Mouse (Mus musculus): ENCODE measurements at regions not wholly inside any gene's neighbourhood (a gene's known extent, or its start where the extent isn't known, plus 50 kb on each side); places are given as distances from the start of the nearest gene placed in this dataset.

- intact Hi-C loops (cut with DNase I): no loop called here
- DNase-seq: no peak
These were observed 224.6 kb upstream of the Ajap1 start for GRCm38 (mm10) chr4:153707218-153707617.

- intact Hi-C loops (cut with DNase I): no loop called here
- DNase-seq: no peak
These were observed 232.5 kb upstream of the Ajap1 start for GRCm38 (mm10) chr4:153714995-153715645.

DNA sequence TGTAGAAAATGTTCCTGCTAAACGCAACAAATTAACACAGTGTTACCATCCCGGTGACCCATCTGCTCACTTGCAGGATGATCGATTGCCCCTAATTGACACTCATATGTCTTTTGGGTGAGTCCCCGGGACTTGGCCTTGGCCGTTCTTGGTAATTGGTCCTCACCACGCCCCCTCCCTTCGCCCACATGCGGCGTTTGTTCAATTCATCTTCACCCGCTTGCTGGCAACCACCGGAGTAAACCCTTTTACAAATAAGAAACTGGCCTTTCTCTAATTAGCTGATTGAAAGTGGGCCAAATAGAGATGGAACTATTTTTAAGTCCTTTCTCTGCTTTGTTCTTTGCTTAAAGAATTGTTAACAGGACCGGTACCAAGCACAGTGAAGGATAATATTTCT, 234.7 kb upstream of the Ajap1 start:
- no peak for DNase-seq
- intact Hi-C loops (cut with DNase I): no loop called here

GRCm38 (mm10) chr4:153724045-153724444, 233.0 kb upstream of the A430005L14Rik start:
- no peak for DNase-seq
- intact Hi-C loops (cut with DNase I): no loop called here

DNA sequence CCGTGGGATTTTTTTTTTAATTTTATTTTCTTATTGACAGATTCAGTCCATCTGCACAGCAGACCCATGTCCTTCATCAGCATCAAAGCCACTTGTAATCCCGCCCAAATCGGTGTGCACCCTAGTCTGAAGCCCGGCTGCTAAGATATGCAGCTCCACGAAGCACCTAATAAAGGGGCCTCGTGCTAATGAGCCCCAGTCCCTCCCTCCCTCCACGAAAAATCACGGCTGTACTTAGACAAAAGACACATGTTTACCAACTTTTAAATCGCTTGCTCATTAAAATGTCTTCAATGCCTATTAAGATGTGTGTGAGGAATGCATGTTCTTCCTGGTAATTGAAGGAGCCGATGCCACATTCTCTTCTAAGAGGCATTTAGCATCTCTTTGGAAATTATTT, 229.8 kb upstream of the A430005L14Rik start:
- DNase-seq: no peak
- intact Hi-C loops (cut with DNase I): no loop called here

DNA sequence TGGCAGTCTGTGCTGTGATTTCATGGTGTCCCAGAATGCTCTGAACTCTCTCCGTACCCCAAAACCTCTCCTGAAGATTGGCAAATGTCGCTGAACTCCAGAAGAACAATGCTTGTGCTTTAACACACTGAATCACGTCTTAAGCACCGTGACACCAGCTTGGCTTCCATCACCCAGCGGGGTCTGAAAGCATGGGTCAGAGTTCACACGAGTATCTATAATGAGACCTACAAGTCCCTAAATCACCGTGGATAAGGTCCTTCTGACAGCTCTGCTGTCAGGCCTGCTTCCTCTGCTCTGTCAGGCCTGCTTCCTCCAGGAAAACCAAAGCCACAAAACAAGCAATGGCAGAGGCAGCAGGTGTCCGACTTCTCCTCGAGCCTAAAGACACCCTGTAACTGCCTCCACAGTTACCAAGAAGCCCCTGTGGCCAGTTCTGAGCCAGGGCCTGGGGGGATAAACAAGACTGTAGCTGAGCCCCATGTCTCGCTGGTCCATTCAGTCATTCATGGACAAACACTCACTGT, 229.1 kb upstream of the A430005L14Rik start:
- DNase-seq: no peak
- intact Hi-C loops (cut with DNase I): no loop called here

DNA sequence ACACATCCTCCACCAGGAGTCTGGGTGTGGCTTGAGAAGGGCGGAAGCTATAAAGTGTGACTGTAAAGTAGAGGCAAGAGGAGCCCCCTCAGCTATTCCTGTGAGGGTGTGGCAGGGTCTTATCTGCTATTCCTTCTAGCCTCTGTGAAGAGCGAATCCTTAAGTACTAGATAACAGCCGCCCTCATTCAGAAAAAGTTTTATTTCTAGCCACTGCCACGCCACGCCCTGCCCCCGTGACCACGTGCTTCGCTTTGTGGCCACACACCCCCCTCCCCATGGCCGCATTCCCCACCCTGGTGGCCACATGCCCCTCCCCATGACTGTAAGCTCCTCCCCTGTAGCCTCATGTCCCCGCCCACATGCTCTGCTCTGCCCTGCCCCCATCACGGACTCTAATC, 218.9 kb upstream of the A430005L14Rik start:
- DNase-seq: no peak
- intact Hi-C loops (cut with DNase I): no loop called here

DNA sequence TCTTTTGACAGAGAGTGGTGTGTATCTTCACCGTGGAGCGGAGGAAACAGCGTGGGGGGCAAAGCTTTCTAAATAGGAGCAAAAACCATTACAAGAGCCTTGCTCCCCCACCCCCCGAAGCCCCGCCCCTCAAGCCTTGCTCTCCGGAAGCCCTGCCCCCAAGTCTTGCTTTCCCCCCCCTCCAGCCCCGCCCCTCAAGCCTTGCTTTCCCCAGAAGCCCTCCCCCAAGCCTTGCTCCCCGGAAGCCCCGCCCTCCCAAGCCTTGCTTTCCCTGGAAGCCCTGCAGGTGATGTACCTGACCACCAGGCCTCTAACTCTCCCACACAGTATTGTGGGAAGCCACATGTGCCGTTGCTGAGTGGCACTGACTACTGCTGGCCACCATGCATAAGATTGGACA, 214.8 kb upstream of the A430005L14Rik start:
- intact Hi-C loops (cut with DNase I): no loop called here
- no peak for DNase-seq

- no peak for DNase-seq
- intact Hi-C loops (cut with DNase I): no loop called here
These were observed 204.2 kb upstream of the A430005L14Rik start for GRCm38 (mm10) chr4:153752791-153753190.

DNA sequence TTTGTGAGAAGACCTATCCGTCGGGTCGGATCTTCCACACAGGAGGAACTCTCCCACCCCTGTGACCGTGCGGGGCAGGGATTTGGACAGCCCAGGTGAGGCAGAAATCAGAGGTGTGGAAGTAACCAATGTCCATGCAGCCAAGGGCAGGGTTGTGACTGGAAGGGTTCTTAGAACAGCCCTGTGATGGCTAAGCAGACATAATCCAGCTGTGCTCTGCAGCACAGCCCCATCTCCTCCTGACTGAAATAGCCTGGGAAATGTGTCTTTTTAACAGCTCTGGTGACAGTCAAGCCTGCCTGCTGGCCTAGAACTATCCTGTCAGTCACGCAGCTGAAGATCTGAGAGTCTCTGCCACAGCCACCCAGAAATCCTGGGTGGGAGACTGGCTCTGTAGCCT, 198.7 kb upstream of the A430005L14Rik start:
- no peak for DNase-seq

DNA sequence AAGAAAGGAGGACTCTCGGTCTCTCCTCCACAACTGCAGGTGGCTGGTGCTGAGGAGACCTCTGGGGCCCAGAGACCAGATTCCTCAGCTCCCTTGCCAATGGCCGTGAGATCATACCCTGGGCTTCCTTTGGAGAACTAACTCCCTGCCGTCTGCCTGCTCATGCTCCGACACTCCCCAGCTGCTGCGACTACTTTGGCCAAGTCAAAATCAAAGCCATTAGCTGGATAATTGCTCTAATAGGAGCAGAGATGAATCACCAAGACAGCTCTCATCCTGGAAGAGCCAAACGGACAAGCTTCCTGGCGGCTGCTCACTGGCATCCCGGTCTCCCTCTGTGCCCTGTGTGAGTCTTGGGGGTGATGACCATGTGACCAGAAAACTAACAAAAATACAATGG, 198.3 kb upstream of the A430005L14Rik start:
- no peak for DNase-seq
- intact Hi-C loops (cut with DNase I): no loop called here

More for the DNA sequence above, 198.7 kb upstream of the A430005L14Rik start:
- intact Hi-C loops (cut with DNase I): no loop called here

DNA sequence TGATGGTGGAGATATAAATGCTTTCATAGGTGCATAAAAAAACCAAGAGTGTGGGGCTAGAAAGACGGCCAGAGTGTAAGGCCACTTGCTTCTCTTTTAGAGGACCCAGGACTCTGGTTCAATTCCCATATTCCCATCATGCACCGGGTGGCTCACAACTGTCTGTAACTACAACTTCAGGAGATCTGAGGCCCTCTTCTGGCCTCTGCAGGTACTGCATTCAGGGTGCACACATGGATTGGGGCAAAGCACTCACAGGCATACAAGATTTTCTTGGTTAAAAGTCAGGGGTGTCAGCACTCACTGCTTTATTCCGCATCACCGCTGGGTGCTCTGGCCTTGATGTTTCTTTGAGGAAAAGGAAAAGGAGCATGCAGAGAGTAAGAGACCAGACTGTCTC, 196.1 kb upstream of the A430005L14Rik start:
- DNase-seq: no peak
- intact Hi-C loops (cut with DNase I): no loop called here

DNA sequence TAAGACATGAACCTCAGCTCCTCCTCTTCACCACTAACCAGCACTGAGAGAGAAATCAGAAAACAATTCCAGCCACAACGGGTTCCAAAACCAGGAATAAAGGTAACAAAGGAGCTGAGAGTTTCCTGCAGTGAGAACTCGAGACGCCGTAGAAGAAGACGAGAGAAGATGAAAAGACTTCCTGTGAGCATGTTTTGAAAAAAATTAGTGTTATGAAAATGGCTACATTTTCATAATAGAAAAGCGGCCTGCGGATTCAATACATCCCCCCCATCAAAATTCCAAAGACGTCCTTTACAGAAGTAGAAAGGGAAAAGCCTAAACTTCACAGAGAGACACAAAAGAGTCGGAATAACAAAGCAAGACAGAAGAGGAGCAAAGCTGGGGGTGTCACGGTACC, 193.6 kb upstream of the A430005L14Rik start:
- DNase-seq: no peak
- intact Hi-C loops (cut with DNase I): no loop called here

DNA sequence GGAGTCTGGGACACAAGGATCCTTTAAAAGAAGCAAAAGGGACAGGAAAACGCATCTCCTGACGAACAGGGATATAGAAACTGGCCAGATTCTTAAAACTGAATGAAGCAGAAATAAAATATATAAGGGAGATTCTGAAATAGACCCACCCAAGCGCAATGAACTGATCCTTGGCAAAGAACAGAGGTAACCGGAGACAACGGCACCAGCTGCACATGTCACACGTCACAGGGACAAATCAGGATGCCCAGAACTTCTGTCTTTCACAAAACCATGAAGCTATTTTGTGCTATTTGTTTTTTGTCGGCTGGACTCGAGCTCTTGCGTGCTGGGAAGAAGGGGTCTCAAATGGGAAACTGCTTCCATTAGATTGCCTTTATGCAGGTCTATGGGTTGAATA, 189.3 kb upstream of the A430005L14Rik start:
- intact Hi-C loops (cut with DNase I): no loop called here
- no peak for DNase-seq

DNA sequence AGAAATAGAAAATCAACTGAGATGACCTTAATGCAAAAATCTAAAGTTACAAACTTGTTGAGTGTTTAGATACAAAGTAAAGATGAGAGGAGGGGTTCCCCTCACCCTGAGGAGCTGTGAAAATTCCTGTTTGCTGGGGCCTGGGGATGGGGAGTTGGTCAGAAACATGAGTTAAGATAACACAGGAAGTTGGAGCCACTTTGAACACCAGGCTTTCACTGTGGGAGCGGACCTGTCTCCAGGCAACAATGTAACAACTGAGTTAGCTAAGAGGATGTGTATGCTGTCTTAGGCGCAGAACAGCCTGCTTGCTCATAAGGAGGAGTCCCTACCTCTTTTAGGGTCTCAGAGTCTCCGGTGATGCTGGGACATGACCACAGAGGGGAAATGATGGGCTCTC, 188.7 kb upstream of the A430005L14Rik start:
- intact Hi-C loops (cut with DNase I): no loop called here
- DNase-seq: no peak

DNA sequence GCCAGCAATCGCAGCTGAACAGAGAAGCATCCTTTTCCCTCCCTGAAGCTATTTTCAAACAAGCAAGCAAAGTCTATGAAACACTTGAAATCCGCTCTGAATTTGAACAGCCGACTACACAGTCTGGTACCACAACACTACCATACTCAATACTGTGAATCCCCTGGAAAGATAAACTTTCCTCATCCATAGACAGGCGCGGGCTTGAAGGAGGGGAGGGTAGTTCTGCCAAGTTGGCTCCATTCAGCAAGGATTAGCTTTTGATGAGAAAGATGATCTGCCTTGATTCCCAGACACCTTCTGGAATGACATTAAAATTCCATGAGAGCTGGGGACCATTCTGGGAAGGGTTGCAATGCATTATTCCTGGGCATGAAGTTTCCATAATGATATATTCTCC, 186.4 kb upstream of the A430005L14Rik start:
- DNase-seq: no peak
- intact Hi-C loops (cut with DNase I): no loop called here

DNA sequence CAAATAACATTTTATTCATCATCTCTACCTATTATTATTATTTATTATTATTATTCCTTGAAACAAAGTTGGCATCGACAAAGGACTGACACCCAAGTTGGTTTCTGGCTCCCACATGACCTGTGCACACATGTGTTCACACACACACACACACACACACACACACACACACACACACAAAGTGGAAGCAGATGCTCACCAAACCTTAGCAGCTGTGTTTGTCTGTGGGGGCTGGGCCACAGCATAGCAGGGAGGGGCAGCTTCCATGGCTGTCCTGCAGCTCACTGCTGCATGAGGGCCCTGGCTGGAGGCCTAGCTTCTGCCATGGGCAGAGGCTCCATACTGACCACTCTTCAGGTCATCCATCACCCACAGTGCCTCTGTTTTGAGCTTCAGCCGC, 176.5 kb upstream of the A430005L14Rik start:
- DNase-seq: no peak
- intact Hi-C loops (cut with DNase I): no loop called here

DNA sequence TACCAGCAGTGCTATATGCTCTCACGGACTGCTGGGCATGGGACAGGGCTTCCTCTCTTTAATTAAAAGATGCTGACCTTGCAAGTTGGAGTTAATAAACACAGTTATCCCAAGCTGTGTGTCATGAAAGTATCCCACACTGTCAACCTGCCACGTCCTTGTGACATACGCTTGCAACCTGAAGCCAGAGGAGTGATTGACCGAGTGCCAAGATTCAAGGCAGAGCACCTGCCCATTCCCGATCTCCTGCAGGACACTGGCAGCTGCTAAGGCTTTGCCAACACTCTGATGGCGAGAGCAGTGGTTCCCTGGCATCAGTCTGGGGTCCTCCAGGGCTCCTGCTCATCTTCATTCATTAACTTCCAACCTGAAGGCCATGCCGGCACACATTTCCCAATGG, 175.8 kb upstream of the A430005L14Rik start:
- intact Hi-C loops (cut with DNase I): no loop called here
- no peak for DNase-seq

- no peak for DNase-seq
- intact Hi-C loops (cut with DNase I): no loop called here
These were observed 175.0 kb upstream of the A430005L14Rik start for GRCm38 (mm10) chr4:153781981-153782521.

GRCm38 (mm10) chr4:153784401-153784800, 172.6 kb upstream of the A430005L14Rik start:
- intact Hi-C loops (cut with DNase I): no loop called here
- no peak for DNase-seq

DNA sequence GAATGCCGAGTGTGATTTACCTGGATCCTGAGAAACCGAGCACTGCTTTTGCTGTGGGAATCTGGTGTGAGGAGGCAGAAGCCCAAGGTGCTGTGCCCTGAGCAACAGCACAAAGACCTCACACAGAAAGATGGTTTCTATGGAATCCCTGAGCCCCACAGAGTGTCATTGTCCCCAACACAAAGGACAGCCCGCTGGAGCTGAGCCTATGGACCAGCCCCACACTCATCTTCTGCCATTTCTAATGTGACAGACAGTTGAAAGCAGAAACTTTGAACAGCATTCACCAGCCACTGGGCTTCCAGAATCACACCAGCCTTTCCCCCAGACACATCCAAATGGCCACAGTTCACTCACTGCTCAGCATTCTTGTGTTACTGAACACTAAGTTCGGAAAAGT, 171.5 kb upstream of the A430005L14Rik start:
- intact Hi-C loops (cut with DNase I): no loop called here
- no peak for DNase-seq

DNA sequence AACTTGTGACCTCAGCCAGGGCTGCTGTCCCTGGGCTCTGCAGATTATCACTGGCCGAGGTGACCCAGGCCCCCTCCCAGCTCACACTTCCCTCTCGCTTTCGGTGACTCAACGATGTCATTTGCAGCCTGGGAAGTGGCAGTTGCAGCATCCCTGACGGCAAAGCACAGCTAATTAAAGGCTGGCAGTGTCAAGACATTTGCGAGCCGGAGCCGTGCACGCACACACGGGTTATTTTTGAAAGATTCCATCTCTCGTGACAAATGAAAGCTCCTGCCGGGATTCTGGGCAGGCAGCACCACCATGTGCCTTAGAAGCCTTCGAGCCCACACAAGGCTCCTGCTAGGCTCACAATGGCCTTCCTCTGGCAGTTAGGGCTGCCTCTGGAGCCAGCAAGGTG, 164.7 kb upstream of the A430005L14Rik start:
- no peak for DNase-seq
- intact Hi-C loops (cut with DNase I): no loop called here

DNA sequence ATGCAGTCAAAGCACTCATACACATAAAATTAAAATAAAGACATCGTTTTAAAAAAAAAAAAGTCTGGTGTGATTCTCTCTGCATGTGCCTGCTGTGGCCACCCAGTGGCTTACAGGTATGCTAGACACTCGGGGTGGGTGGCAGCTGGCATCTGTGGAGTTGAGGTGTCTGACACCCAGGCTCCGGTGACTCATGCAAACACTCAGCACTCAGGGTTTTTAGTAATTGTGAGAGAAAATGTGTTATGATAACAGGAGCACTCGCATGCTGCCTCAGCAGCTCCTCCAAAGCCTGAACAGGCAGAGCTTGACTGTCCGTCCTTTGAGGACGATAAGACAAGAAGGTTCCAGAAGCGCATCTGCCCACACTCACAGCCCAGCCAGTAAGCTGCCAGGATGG, 159.0 kb upstream of the A430005L14Rik start:
- no peak for DNase-seq
- intact Hi-C loops (cut with DNase I): no loop called here
